Mouse (Mus musculus) lung, postnatal 0 days (tissue): ENCODE data around the gene Shld2. TPM values are rescaled to one million over a fixed set of nuclear protein-coding genes. Genes with fewer than 3 reads are reported as not detected.

Experiments
- ATAC-seq: fragments of 200-750 bp; cut with Nextera tagmentation; 2 replicates; pipeline ENCODE4 v1.8.0; 2017; ENCODE audit warnings: moderate library complexity
- DNase-seq: peaks from one replicate; pipeline ENCODE4 v3.0.0-alpha.2; 2016; ENCODE audit warnings: low spot score
- H3K27ac ChIP-seq: fragments of 300-500 bp; sonication (generic); 2 replicates; pipeline ENCODE4 v1.5.1; 2014; ENCODE audit warnings: antibody characterized with exemption, mild to moderate bottlenecking, low read length, mixed read lengths
- H3K27me3 ChIP-seq: fragments of 300-500 bp; sonication (generic); replicated peaks from 2 replicates; pipeline ENCODE4 v1.6.1; 2014; ENCODE audit warnings: low read length, mixed read lengths; ENCODE audit not compliant: insufficient read depth
- H3K36me3 ChIP-seq: fragments of 300-500 bp; sonication (generic); 2 replicates; pipeline ENCODE4 v1.6.1; 2014; ENCODE audit warnings: low read length, mixed read lengths; ENCODE audit not compliant: insufficient read depth
- H3K4me1 ChIP-seq: fragments of 300-500 bp; sonication (generic); 2 replicates; pipeline ENCODE4 v1.6.1; 2014; ENCODE audit warnings: antibody characterized with exemption, low read depth, low read length, mixed read lengths; ENCODE audit not compliant: insufficient read depth
- H3K4me2 ChIP-seq: fragments of 300-500 bp; sonication (generic); replicated peaks from 2 replicates; pipeline ENCODE4 v1.6.1; 2014; ENCODE audit warnings: low read depth, mild to moderate bottlenecking, low read length, moderate library complexity, mixed read lengths
- H3K4me3 ChIP-seq: fragments of 300-500 bp; sonication (generic); 2 replicates; pipeline ENCODE4 v1.5.1; 2014; ENCODE audit warnings: low read depth, low read length
- H3K9ac ChIP-seq: fragments of 300-500 bp; sonication (generic); replicated peaks from 2 replicates; pipeline ENCODE4 v1.6.1; 2014; ENCODE audit warnings: low read depth, mild to moderate bottlenecking
- H3K9me3 ChIP-seq: fragments of 300-500 bp; sonication (generic); 2 replicates; pipeline ENCODE4 v1.6.1; 2016; ENCODE audit warnings: low read length, mixed read lengths
- CTCF ChIP-seq: IDR thresholded peaks from 2 replicates; pipeline ENCODE4 v1.5.1; 2016; ENCODE audit warnings: antibody characterized with exemption, mild to moderate bottlenecking
- EP300 ChIP-seq: IDR thresholded peaks from 2 replicates; pipeline ENCODE4 v1.6.1; 2016; ENCODE audit warnings: antibody characterized with exemption, mild to moderate bottlenecking, control low read depth
- WGBS: fragments of 180-500 bp; shearing (Covaris S2); extraction: QIAGEN DNeasy Blood & Tissue Kit; methylation state at CpG from one replicate; pipeline ENCODE4 v1.1.7; 2014; 5-methylcytosine and 5-hydroxymethylcytosine counted together
- polyA plus RNA-seq: library from polyadenylated mRNA; unstranded; fragments of >200 nt; fragmentation: Nextera tagmentation; extraction: Ambion mirVana; gene quantifications from 2 replicates; pipeline ENCODE4 v1.2.1, GENCODE M21; 2015

Shld2 gene
- polyA plus RNA-seq, 1 experiment from 2014 or later = 7.5 TPM

DNA sequence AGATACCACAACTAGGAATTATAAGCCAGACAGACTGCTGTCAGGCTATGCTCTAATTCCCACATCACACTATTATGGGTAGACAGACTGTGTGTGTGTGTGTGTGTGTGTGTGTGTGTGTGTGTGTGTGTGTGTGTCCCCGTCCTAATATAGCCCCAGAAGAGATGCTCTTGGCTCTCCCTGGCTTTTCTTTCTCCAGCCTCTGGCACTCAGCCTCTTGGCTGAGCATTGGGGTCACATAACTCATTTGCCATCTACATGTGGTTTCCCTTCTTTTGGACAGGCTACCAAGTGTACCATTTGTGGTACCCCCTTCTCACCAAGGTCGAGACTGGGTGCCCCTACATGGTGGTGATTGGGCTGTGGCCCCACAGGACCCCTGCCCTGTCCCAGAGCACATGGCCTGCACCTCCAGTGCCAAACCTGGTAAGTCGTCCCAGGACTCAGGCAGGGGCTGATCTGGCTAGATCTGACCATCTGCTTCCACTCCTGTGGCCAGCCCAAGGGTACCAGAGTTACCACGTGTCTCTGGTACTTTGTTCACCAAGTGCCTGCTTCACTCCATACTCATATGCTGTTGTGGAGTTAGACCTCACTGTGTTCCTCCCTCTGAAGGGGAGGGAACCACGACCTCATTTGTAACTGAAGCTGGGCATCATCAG lies 88.7 kb downstream of the Shld2 start:
- H3K4me3 ChIP-seq = no peak overlapping the region
- ATAC-seq = no peak
- TF ChIP-seq CTCF (no peak), EP300 (no peak)
- H3K9ac ChIP-seq = no peak overlapping the region
- H3K27me3 ChIP-seq = 0 out of 2 replicates have a peak, but pooled peaks cover 2% of the 10 kb centered on the region
- no peak overlapping the region for H3K4me2 ChIP-seq
- H3K9me3 ChIP-seq = no peaks in the 10 kb centered on the region
- DNase-seq = no peak
- WGBS = 52% methylated on average over 5 of the region's 5 CpGs
- H3K4me1 ChIP-seq = peaks cover 13% of the 10 kb centered on the region; the same call in 1 of the 2 replicates
- H3K36me3 ChIP-seq = no peaks in the 10 kb centered on the region
- H3K27ac ChIP-seq = no peak overlapping the region

DNA sequence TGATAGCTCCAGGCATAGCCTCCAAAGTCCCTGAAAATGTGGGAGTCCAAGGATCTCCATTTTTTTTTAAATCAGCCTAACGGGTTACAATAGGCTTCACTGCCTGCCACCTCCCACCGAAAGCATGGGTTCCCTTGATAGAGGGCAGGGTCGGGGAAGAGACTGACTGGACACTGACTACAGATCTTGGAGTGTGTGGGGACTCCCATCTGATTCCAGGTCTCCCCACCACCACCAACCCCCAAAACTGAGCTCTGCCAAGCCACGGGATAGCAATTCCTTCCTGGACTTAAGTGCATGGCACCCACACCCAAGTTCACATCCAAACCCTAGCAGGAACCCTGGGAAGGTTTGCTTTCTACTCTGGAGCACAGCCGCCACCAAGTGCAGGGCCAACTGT lies 89.9 kb downstream of the Shld2 start:
- WGBS = 62% methylated on average over 5 of the region's 5 CpGs
- peak overlapping the region; percentile 53; the same call in 1 of the 2 replicates for H3K4me2 ChIP-seq
- no peak overlapping the region for H3K9ac ChIP-seq

GRCm38 (mm10) chr14:34219786-34220198 lies 90.5 kb downstream of the Shld2 start:
- 2% methylated on average over 29 of the region's 29 CpGs for WGBS
- Histone ChIP-seq H3K27me3 (0 out of 2 replicates have a peak, but pooled peaks cover 2% of the 10 kb centered on the region), H3K4me3 (peak overlapping the region; percentile 12; the same call in 1 of the 2 replicates), H3K27ac (no peak overlapping the region), H3K4me2 (peak overlapping the region; percentile 53), H3K9me3 (no peaks in the 10 kb centered on the region), H3K4me1 (peaks cover 13% of the 10 kb centered on the region; the same call in 1 of the 2 replicates), H3K9ac (no peak overlapping the region), H3K36me3 (no peaks in the 10 kb centered on the region)
- peak; percentile 42 for DNase-seq
- TF ChIP-seq CTCF (no peak), EP300 (no peak)
- 0 out of 2 replicates have a peak, but pooled peaks have one; percentile 16 for ATAC-seq

More for the DNA sequence above, 89.9 kb downstream of the Shld2 start:
- Histone ChIP-seq H3K4me1 (peaks cover 13% of the 10 kb centered on the region; the same call in 1 of the 2 replicates), H3K36me3 (no peaks in the 10 kb centered on the region), H3K27ac (no peak overlapping the region), H3K9me3 (no peaks in the 10 kb centered on the region), H3K27me3 (0 out of 2 replicates have a peak, but pooled peaks cover 2% of the 10 kb centered on the region), H3K4me3 (no peak overlapping the region)
- ATAC-seq = no peak
- TF ChIP-seq EP300 = no peak
- no peak for TF ChIP-seq CTCF
- no peak for DNase-seq

- Histone ChIP-seq H3K9ac (no peak within 1 kb of the TSS), H3K27ac (no peak within 1 kb of the TSS), H3K4me1 (peaks cover 13% of the 10 kb centered on the region; the same call in 1 of the 2 replicates), H3K36me3 (no peaks in the 10 kb centered on the region), H3K4me2 (peak within 1 kb of the TSS; percentile 53), H3K27me3 (0 out of 2 replicates have a peak, but pooled peaks cover 2% of the 10 kb centered on the region), H3K4me3 (peak within 1 kb of the TSS; percentile 12; the same call in 1 of the 2 replicates), H3K9me3 (no peaks in the 10 kb centered on the region)
- TF ChIP-seq CTCF (no peak), EP300 (no peak)
- ATAC-seq (no peak), DNase-seq (no peak)
- 59% methylated on average over 6 of the region's 6 CpGs for WGBS
These were observed 91.0 kb downstream of the Shld2 start, which contains the start of gene Syt15 for GRCm38 (mm10) chr14:34219295-34219694. Gene Syt15, plus strand, starts transcription at chr14:34219595.

DNA sequence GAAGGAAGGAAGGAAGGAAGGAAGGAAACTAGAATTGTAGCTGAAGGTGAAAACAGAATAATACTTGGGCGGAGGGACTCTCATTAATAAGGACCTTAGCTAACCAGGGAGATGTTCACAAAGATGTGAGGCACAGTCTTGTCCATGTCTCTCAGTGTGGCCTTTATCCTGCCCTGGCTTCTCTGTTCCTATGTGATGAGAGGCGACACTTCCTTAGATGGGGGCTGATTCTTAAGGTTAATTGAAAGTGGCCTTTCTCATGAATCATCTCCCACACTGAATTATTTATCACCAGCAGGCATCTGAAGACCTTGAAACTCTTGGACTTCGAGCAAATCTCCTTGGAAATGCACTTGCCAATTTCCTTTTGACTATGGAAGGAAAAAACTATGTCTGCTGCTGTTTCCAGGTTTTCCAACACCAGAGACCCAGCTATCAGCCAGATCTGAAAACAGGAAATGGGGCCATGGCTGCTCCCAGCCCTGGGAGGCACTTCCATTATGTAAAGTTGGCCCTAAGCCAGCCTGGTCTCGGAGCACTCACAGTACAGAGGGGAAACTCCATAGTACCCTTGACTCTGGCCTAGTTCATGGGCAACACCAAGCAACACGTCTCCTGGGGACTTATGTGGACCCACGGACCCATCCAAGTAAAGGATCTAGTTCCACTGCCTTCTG lies 94.7 kb downstream of the Shld2 start:
- TF ChIP-seq EP300 = peak; percentile 60
- no peak for TF ChIP-seq CTCF
- Histone ChIP-seq H3K27me3 (0 out of 2 replicates have a peak, but pooled peaks cover 2% of the 10 kb centered on the region), H3K4me2 (no peak overlapping the region), H3K4me3 (no peak overlapping the region), H3K36me3 (no peaks in the 10 kb centered on the region), H3K27ac (no peak overlapping the region), H3K4me1 (peaks cover 7% of the 10 kb centered on the region; the same call in 1 of the 2 replicates), H3K9me3 (no peaks in the 10 kb centered on the region), H3K9ac (no peak overlapping the region)
- 43% methylated on average over 6 of the region's 6 CpGs for WGBS
- DNase-seq (peak; percentile 77), ATAC-seq (peak; percentile 85)

DNA sequence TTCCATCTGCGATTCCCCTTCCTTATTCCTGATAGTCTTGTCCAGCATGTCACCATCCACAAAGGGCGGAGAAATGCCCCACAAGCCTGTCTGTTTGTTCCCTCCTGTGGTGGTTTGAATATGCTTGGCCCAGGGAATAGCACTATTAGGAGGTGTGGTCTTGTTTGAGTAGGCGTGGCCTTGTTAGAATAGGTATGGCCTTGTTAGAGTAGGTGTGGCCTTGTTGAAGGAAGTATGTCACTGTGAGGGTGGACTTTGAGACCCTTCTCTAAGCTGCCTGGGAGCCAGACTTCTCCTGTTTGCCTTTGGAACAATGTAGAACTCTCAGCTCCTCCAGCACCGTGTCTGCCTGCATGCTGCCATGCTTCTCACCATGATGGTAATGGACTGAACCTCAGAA lies 100.4 kb downstream of the Shld2 start:
- Histone ChIP-seq H3K9me3 (no peaks in the 10 kb centered on the region), H3K36me3 (no peaks in the 10 kb centered on the region), H3K4me1 (no peaks in the 10 kb centered on the region), H3K27me3 (no peaks in the 10 kb centered on the region), H3K4me3 (no peak overlapping the region), H3K4me2 (no peak overlapping the region), H3K27ac (no peak overlapping the region), H3K9ac (no peak overlapping the region)
- DNase-seq (no peak), ATAC-seq (no peak)
- 88% methylated on average over 4 of the region's 4 CpGs for WGBS
- TF ChIP-seq EP300 = no peak
- no peak for TF ChIP-seq CTCF
